ENCODE assay signal across 9 mouse cellular contexts in genomic region chr13:58809930-58810329, GRCm38 (mm10). TPM values are rescaled to one million over a fixed set of nuclear protein-coding genes. Genes with fewer than 3 reads are reported as not detected.
DNase-seq lines count a peak whose midpoint lies in the region; ATAC-seq lines count a peak whose summit lies in the region.
"Had no signal": no experiment of that assay in that cellular context is flagged by ENCODE, and none has a peak within 500 bp of the region (broad histone marks: within the 10 kb centered on the region; RNA-seq: fewer than 3 reads in every experiment).

No protein-coding gene starts in this region.

- no peak for ATAC-seq in frontal cortex, adult (ENCODE audit: low TSS enrichment)

- intact Hi-C loops in heart, postnatal 14 days (cut with DNase I) = loop anchor here (5.0 to 10.0 kb wide), 6 partner anchors 173 to 677 kb away; no protein-coding TSS in a partner anchor

- DNase-seq in frontal cortex, adult 2 months (ENCODE audit: extremely low spot score in 1 of 2, low spot score in 1 of 2) = peak; percentile 52 to 80
- peak; percentile 45 to 64 for DNase-seq in frontal cortex, postnatal 14 days (ENCODE audit: low spot score in 2 of 2)
- DNase-seq in left cerebral cortex, adult 8-10 months (ENCODE audit: low spot score in 2 of 2) = peak; percentile 49 to 62
- DNase-seq in right cerebral cortex, postnatal 10 days (ENCODE audit: low spot score in 2 of 2) = peak; percentile 78 to 81
- DNase-seq in adrenal gland, postnatal 36 days = no peak
- DNase-seq in heart, postnatal 14 days = no peak
- no peak for DNase-seq in spleen, postnatal 14 days (ENCODE audit: low spot score in 2 of 2)

RNA-seq across cellular contexts. Expression of gene Ntrk2, which starts 3.6 kb away (rescaled TPM):
- polyA plus RNA-seq in frontal cortex, adult 2 months (2012; rRNA removed) = 196 and 208 TPM in 2 replicates
- 100 to 1,000 TPM; 351 to 384 (median 372) TPM for total RNA-seq in left cerebral cortex, adult 8-10 months (2022)
- total RNA-seq in adrenal gland, postnatal 36 days (2021) = 10 to 100 TPM; 19.7 to 25.1 TPM
- 1 to 10 TPM; 1.4 to 2.8 TPM for total RNA-seq in heart, postnatal 14 days (2021)
- polyA plus RNA-seq: erythroblast, embryonic 14.5 days had no signal

Comparison
In these comparisons a context has a peak if more than half of its experiments do, and no peak if none do; other contexts are left out.
1. DNase-seq: peak in frontal cortex, adult 2 months (2 of 2), frontal cortex, postnatal 14 days (2 of 2), left cerebral cortex, adult 8-10 months (2 of 2) and right cerebral cortex, postnatal 10 days (2 of 2); none in adrenal gland, postnatal 36 days (0 of 2), heart, postnatal 14 days (0 of 2) and spleen, postnatal 14 days (0 of 2).
2. RNA of gene Ntrk2, which starts 3.6 kb away (total RNA-seq): 351 to 384 TPM in left cerebral cortex, adult 8-10 months; 19.7 to 25.1 TPM in adrenal gland, postnatal 36 days and 1.4 to 2.8 TPM in heart, postnatal 14 days; every median in the first group is over 10 times any median in the second.